ENCODE assay signal across 19 mouse cellular contexts in the genomic region with DNA sequence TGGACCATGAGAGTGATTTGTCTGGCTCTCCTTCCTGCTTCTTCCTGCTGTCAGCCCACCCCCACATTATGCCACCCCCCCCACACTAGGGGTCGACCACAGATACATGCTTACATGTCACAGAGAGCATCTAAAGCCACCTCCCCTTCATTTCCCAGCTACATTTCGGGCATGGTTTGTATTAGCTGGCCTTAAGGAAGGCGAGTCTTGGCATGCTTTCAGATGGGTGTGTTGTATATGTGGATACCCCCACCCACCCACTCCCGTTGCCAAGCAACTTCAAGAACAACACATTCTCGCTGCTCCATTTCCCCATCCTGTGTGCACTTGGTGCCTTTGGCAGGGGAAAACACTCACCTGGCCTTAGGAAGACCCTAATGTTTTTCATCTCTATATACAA.
DNase-seq lines count a peak whose midpoint lies in the region; ATAC-seq and TF ChIP-seq lines count a peak whose summit lies in the region.
"Had no signal": no experiment of that assay in that cellular context is flagged by ENCODE, and none has a peak within 500 bp of the region (broad histone marks: within the 10 kb centered on the region; RNA-seq: fewer than 3 reads in every experiment).

No protein-coding gene starts in this region.

- H3K4me1 ChIP-seq in forebrain, embryonic 14.5 days (ENCODE audit: control insufficient read depth, insufficient read depth, low read length) = no peaks in the 10 kb centered on the region
- H3K4me1 ChIP-seq in forebrain, postnatal 0 days (ENCODE audit: insufficient read depth) = no peaks in the 10 kb centered on the region
- no peaks in the 10 kb centered on the region for H3K4me1 ChIP-seq in lung, embryonic 16.5 days (replicated peaks; ENCODE audit: control insufficient read depth, insufficient read depth, low read length)
- H3K4me1 ChIP-seq in limb, embryonic 12.5 days (replicated peaks) = peaks cover 44% of the 10 kb centered on the region
- H3K4me1 ChIP-seq in stomach, embryonic 16.5 days (ENCODE audit: control insufficient read depth, insufficient read depth, low read length) = no peaks in the 10 kb centered on the region
- H3K4me1 ChIP-seq in hindbrain, embryonic 12.5 days = no peaks in the 10 kb centered on the region
- H3K4me1 ChIP-seq: midbrain, embryonic 15.5 days had no signal

- no peak overlapping the region for H3K4me3 ChIP-seq in forebrain, embryonic 14.5 days (ENCODE audit: low read depth, low read length)
- H3K4me3 ChIP-seq in forebrain, postnatal 0 days (ENCODE audit: low read depth, low read length) = no peak overlapping the region
- H3K4me3 ChIP-seq in lung, embryonic 16.5 days (ENCODE audit: low read length) = no peak overlapping the region
- no peak overlapping the region for H3K4me3 ChIP-seq in limb, embryonic 12.5 days (replicated peaks)
- H3K4me3 ChIP-seq in stomach, embryonic 16.5 days (replicated peaks; ENCODE audit: low read length) = no peak overlapping the region
- H3K4me3 ChIP-seq in hindbrain, embryonic 12.5 days = no peak overlapping the region
- H3K4me3 ChIP-seq: hindbrain, embryonic 10.5 days; midbrain, embryonic 15.5 days had no signal

- H3K36me3 ChIP-seq in forebrain, embryonic 14.5 days (ENCODE audit: control insufficient read depth, insufficient read depth, low read length) = no peaks in the 10 kb centered on the region
- H3K36me3 ChIP-seq in forebrain, postnatal 0 days (ENCODE audit: insufficient read depth) = no peaks in the 10 kb centered on the region
- no peaks in the 10 kb centered on the region for H3K36me3 ChIP-seq in lung, embryonic 16.5 days (ENCODE audit: control insufficient read depth, insufficient read depth, low read length)
- H3K36me3 ChIP-seq in limb, embryonic 12.5 days = no peaks in the 10 kb centered on the region
- H3K36me3 ChIP-seq in stomach, embryonic 16.5 days (ENCODE audit: control insufficient read depth, insufficient read depth, low read length) = no peaks in the 10 kb centered on the region
- H3K36me3 ChIP-seq in hindbrain, embryonic 12.5 days = no peaks in the 10 kb centered on the region
- H3K36me3 ChIP-seq: G1E; hindbrain, embryonic 10.5 days; midbrain, embryonic 15.5 days had no signal

- no peak overlapping the region for H3K9ac ChIP-seq in forebrain, embryonic 14.5 days (ENCODE audit: low read length)
- no peak overlapping the region for H3K9ac ChIP-seq in forebrain, postnatal 0 days
- H3K9ac ChIP-seq in lung, embryonic 16.5 days (ENCODE audit: low read length) = no peak overlapping the region
- no peak overlapping the region for H3K9ac ChIP-seq in limb, embryonic 12.5 days (replicated peaks)
- H3K9ac ChIP-seq in stomach, embryonic 16.5 days (ENCODE audit: low read length) = no peak overlapping the region
- H3K9ac ChIP-seq in hindbrain, embryonic 12.5 days = no peak overlapping the region
- H3K9ac ChIP-seq: liver, embryonic 14.5 days; midbrain, embryonic 15.5 days had no signal

- no peaks in the 10 kb centered on the region for H3K9me3 ChIP-seq in forebrain, embryonic 14.5 days (replicated peaks; ENCODE audit: control insufficient read depth, low read length)
- H3K9me3 ChIP-seq in forebrain, postnatal 0 days (ENCODE audit: low read length) = no peaks in the 10 kb centered on the region
- no peaks in the 10 kb centered on the region for H3K9me3 ChIP-seq in lung, embryonic 16.5 days (ENCODE audit: control insufficient read depth, low read length)
- no peaks in the 10 kb centered on the region for H3K9me3 ChIP-seq in limb, embryonic 12.5 days
- no peaks in the 10 kb centered on the region for H3K9me3 ChIP-seq in stomach, embryonic 16.5 days (replicated peaks; ENCODE audit: control insufficient read depth, low read length)
- no peaks in the 10 kb centered on the region for H3K9me3 ChIP-seq in hindbrain, embryonic 12.5 days (replicated peaks)
- H3K9me3 ChIP-seq: G1E; hindbrain, embryonic 10.5 days; midbrain, embryonic 15.5 days had no signal

- no peak for TF ChIP-seq CTCF in forebrain, postnatal 0 days (IDR thresholded peaks at IDR 0.05; ENCODE audit: low read depth)

- H3K27me3 ChIP-seq in forebrain, embryonic 14.5 days (replicated peaks; ENCODE audit: control insufficient read depth, insufficient read depth, low read length) = no peaks in the 10 kb centered on the region
- no peaks in the 10 kb centered on the region for H3K27me3 ChIP-seq in forebrain, postnatal 0 days (ENCODE audit: insufficient read depth, low read length)
- H3K27me3 ChIP-seq in lung, embryonic 16.5 days (ENCODE audit: control insufficient read depth, insufficient read depth, low read depth, low read length) = no peaks in the 10 kb centered on the region
- no peaks in the 10 kb centered on the region for H3K27me3 ChIP-seq in limb, embryonic 12.5 days
- H3K27me3 ChIP-seq in stomach, embryonic 16.5 days (ENCODE audit: control insufficient read depth, insufficient read depth, low read length) = no peaks in the 10 kb centered on the region
- no peaks in the 10 kb centered on the region for H3K27me3 ChIP-seq in hindbrain, embryonic 12.5 days
- H3K27me3 ChIP-seq: midbrain, embryonic 15.5 days had no signal

- no peak overlapping the region for H3K4me2 ChIP-seq in forebrain, embryonic 14.5 days (ENCODE audit: low read length)
- no peak overlapping the region for H3K4me2 ChIP-seq in forebrain, postnatal 0 days (ENCODE audit: low read depth)
- H3K4me2 ChIP-seq in lung, embryonic 16.5 days (ENCODE audit: low read depth, low read length) = no peak overlapping the region
- no peak overlapping the region for H3K4me2 ChIP-seq in limb, embryonic 12.5 days
- H3K4me2 ChIP-seq in stomach, embryonic 16.5 days (ENCODE audit: low read depth, low read length) = no peak overlapping the region
- H3K4me2 ChIP-seq in hindbrain, embryonic 12.5 days (replicated peaks) = no peak overlapping the region
- H3K4me2 ChIP-seq: heart, embryonic 11.5 days; midbrain, embryonic 15.5 days had no signal

- no peak overlapping the region for H3K27ac ChIP-seq in forebrain, embryonic 14.5 days (ENCODE audit: low read depth, low read length)
- no peak overlapping the region for H3K27ac ChIP-seq in forebrain, postnatal 0 days (ENCODE audit: low read depth, low read length)
- no peak overlapping the region for H3K27ac ChIP-seq in lung, embryonic 16.5 days (ENCODE audit: low read length)
- H3K27ac ChIP-seq in limb, embryonic 12.5 days = peak overlapping the region; percentile 80; the same call in 1 of the 2 replicates
- peak overlapping the region; percentile 40; the same call in 1 of the 2 replicates for H3K27ac ChIP-seq in stomach, embryonic 16.5 days (ENCODE audit: low read length)
- H3K27ac ChIP-seq in hindbrain, embryonic 12.5 days = no peak overlapping the region
- H3K27ac ChIP-seq: hindbrain, embryonic 10.5 days; liver, embryonic 14.5 days; midbrain, embryonic 15.5 days had no signal

- DNase-seq in forebrain, embryonic 14.5 days (ENCODE audit: low spot score) = peak; percentile 31
- DNase-seq in forebrain, postnatal 0 days = no peak
- no peak for DNase-seq in lung, adult 18-20 months
- no peak for DNase-seq in left cerebral cortex, adult 8-10 months (ENCODE audit: low spot score in 2 of 2)
- DNase-seq: cerebellum, postnatal 36 days; gastrocnemius, postnatal 25 days; kidney, adult 2 months; kidney, postnatal 36 days; right cerebral cortex, adult 18-20 months had no signal

- WGBS in forebrain, embryonic 14.5 days = 75% methylated on average over 5 of the region's 5 CpGs
- WGBS in forebrain, postnatal 0 days = 75% methylated on average over 5 of the region's 5 CpGs
- 38% methylated on average over 5 of the region's 5 CpGs for WGBS in lung, embryonic 16.5 days
- WGBS in limb, embryonic 12.5 days = 54% methylated on average over 5 of the region's 5 CpGs
- 45% methylated on average over 5 of the region's 5 CpGs for WGBS in stomach, embryonic 16.5 days
- WGBS in hindbrain, embryonic 12.5 days = 66% methylated on average over 5 of the region's 5 CpGs

- no peak for ATAC-seq in forebrain, embryonic 14.5 days
- ATAC-seq in forebrain, postnatal 0 days = no peak
- peak; percentile 78 for ATAC-seq in lung, embryonic 16.5 days (ENCODE audit: low read depth)
- ATAC-seq in limb, embryonic 12.5 days (ENCODE audit: insufficient number of reproducible peaks, insufficient read depth, low FRiP score, low TSS enrichment, low read depth) = no peak
- ATAC-seq in stomach, embryonic 16.5 days (ENCODE audit: insufficient read depth, low FRiP score) = no peak
- no peak for ATAC-seq in hindbrain, embryonic 12.5 days (ENCODE audit: low FRiP score)
- ATAC-seq: CD4-positive, CD25-positive, alpha-beta regulatory T cell, adult 4 months; midbrain, embryonic 15.5 days had no signal

Comparison
In these comparisons a context has a peak if more than half of its experiments do, and no peak if none do; other contexts are left out.
1. H3K27ac ChIP-seq: peak in limb, embryonic 12.5 days (single experiment) and stomach, embryonic 16.5 days (single experiment); none in forebrain, embryonic 14.5 days (single experiment), forebrain, postnatal 0 days (single experiment), lung, embryonic 16.5 days (single experiment) and hindbrain, embryonic 12.5 days (single experiment).